Mouse (Mus musculus): ENCODE data around the gene Tns3.
"Not testable (repeated sequence)": the region's sequence is repeated elsewhere in the genome, so short reads cannot be mapped to it uniquely, and the experiment has no call there.

The Tns3 gene

DNA sequence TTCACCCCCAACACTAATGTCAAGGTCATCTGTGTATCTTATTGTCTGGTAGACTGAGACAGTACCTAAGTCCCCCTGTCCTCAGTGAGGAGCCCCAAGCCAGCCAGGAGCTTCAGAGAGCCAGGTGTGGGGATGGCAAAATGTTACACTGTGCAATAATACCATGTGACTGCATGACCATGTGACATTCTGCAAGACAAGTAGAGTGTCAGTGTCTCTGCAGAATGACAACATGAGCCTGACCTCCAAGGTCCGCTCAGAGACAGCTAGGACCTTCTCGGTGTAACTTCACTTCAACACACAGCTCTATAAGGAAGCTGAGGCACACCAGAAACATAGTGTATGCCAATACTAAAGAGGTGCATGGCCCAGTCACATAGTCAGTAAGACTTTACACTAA is 20.1 kb downstream of the Tns3 start:
- DNase-seq = no peak

DNA sequence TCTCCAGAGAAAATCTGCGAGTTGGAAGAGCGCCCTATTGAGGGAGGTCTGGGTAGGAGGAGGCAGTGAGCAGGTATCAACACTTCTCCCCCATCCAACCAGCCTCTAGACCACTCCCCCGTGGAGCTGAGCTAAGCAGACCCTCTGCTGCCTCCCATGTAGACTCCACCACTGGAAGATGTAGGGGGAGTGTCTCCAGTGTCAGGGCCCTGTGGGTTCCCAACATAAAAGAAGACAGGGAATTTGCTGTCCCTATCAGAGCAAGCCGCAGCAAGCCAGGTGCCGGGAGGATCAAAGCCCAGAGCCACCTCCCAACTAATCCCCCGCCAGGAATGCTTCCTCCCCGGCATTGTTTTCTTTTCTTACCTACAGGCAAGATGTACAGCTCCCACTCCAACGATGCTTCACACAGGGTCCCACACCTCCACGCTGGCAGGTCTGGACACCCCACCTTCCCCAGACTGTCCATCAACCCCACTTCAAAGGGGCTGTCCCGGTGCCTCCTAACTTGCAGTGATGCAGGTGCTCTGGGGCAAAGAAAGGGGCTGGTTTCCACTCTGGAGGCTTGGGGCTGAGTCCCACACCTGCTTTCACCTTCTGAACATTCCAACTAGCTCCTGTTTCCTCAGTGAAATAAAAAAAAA is 22.6 kb downstream of the Tns3 start:
- no peak for DNase-seq

DNA sequence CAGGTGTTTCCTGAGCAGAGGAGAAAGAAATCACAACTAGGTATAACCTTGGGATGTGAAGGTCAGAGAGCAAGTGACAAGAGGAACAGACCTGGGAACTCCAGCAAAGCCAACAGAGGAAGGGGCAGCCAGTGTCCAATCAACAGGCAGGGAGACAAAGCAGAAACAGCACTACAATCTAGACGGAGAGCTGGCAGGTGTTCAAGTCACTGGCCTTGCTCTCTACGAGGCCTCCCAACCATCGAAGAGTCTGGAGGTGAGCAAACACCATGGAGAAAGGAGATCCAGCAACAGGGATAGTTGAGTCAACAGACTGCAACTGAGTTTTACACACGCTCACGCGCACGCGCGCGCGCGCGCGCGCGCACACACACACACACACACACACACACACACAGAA is 24.6 kb downstream of the Tns3 start:
- no peak for DNase-seq

GRCm38 (mm10) chr11:8639007-8639718 is 25.2 kb downstream of the Tns3 start:
- no peak for DNase-seq

GRCm38 (mm10) chr11:8637469-8638447 is 26.6 kb downstream of the Tns3 start:
- no peak for DNase-seq

GRCm38 (mm10) chr11:8636680-8637079 is 27.7 kb downstream of the Tns3 start:
- DNase-seq = no peak

GRCm38 (mm10) chr11:8635778-8636177 is 28.6 kb downstream of the Tns3 start:
- no peak for DNase-seq

DNA sequence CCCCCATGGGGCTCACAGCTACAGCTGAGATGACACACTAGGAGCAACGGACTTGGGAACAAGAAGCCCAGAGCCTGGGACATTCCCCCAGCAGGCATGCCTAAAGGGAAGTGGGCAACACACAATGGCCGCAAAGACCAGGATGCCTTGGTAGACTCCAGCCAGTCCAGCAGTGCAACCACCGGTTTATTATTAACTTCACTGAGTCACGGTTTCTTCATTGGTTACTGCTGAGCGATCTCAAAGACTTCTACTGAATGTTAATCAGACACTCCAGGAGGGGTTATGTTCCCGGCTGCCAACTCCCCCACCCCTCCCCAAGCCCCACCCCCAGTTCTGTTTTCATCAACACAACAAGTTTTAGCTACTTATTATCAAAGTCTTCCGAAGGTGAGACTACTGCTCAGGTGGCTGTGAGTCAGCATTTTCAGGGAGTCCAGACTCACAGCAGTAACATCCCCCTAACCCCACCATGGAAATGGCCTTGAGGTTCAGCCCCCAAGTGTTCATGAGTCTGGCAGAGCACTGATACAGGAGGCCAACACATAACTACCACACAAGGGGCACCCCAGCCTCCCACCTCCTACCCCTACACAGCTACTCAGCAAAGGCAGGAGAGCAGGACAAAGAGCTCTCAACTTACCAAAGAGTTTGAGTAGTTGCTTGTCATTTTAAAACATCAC is 29.5 kb downstream of the Tns3 start:
- DNase-seq = no peak

DNA sequence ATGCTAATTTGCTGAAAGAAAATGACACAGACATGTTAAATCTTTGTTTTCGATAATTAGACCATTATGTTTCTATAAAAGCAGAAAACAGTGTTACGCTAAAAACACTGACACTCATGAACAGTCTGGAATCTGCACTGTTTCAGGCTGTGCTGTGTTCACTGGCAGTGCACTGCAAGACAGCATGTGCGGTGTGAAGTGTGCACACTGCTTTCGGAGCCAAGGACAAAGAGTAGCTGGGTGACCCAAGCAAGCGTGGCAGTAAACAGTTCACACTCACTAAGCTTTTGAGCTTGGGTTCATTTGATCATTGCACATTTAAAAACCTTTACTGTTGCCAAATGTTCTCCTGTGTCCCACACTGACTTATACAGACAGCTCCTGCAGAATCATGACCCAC is 32.2 kb downstream of the Tns3 start:
- no peak for DNase-seq

DNA sequence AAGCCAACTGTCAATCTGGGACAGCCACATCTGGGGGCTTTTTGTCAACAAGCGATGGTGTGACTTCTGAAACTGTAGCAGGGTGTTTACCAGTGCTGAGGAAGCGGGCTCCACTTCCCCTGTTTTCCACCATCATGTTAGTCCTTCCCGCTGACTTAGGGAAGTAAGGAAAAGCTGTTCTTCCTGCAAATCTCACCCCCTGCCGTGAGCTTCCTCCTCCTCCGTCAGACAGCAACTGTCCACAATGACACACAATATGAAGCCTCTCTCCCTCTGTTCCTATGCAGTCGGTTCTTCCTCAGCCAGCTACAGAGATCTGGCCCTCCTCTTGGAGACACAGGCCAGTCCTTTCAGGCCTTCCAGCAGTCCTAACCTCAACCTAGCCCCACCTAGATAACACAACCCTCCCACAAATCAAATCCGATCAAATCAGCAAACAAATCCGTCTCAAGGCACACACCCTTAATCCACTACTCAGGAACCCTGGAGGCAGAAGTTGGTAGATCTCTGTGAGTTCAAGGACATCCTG is 34.4 kb downstream of the Tns3 start:
- DNase-seq = no peak

GRCm38 (mm10) chr11:8629326-8629725 is 35.0 kb downstream of the Tns3 start:
- no peak for DNase-seq

GRCm38 (mm10) chr11:8628846-8629253 is 35.5 kb downstream of the Tns3 start:
- DNase-seq = no peak

DNA sequence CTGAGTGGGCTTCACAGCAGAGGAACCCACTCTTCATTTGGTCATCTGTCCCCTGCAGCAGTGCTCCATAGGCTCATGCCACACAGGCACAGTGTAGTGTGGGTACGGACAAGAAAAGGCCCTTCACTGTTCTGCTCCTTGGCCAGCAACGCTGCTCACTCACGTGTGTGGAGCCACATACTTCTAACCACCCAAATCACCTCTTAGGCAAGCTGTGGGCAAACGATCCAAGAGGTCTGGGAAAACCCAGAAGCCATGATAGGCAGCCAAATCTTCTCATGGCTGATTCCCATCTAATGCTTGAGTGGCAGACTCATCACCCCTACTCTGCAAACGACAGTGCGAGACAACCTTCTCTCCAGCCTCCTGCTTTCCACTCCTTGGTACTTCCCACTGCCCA is 37.2 kb downstream of the Tns3 start:
- DNase-seq = no peak

DNA sequence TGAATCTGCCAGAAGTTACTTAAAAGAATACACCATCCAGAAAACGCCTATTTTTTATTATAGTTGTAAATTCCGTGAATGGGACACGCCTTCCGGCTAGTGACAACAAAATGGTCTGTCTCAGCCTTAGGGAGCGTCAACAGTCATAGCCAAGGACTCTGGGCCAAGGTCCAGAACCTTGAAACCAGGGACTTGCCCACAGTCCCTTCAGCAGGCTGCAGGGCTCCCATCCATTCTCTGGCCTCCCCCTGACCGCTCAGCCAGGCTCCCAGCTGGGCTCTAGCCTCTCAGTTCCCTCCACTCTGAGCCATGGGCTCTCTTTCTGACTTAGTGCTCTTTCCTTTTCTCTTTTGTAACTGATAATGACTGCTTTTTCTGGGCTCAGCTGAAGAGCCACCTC is 37.6 kb downstream of the Tns3 start:
- no peak for DNase-seq

DNA sequence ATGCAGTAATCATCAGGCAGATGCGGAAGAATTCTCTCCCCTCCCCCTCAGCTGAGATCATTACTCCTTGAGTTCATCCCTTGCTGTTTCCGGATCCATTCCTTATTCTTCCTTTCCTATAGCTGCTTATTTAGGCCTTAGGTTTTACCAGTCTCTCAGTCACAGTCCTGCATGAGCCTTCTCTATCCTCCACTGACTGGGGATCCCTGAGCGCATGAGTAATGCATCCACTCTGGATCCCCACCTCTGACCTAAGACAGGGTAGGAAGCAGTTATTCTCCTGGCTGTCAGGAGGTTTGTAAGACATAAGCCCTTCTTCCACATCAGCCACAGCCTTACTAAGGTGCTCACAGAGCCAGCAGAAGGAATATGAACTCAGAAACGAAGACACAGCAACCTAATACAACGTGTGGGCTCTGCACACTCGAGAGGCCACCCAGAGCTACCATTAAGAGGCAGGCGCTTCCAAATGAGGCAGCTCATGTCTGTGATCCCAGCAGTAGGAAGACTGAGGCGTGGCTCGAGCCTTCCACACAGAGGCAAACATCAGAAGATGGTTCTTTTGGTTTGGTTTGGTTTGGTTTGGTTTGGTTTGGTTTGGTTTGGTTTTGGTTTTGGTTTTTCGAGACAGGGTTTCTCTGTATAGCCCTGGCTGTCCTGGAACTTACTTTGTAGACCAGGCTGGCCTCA is 38.3 kb downstream of the Tns3 start:
- no peak for DNase-seq

DNA sequence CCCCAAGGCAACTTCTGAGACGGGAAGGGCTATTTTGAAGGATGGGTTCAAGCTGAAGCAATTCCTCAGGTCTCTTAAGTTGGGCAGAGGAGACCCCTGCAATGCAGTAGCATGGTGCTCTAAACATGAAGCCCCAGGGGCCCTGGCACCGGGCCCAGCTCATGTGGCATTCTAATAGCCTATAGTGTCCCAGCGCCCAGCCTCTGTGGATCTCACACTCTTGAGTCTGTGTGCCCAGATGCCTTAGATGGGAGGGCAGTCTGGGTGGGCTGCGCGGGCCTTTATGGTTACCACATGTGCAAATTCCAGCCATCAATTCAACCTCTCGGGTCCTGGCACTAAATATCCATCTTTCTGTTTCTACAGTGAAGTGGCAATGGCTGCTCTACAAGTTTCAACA is 38.9 kb downstream of the Tns3 start:
- DNase-seq = no peak

GRCm38 (mm10) chr11:8624179-8624886 is 40.0 kb downstream of the Tns3 start:
- no peak for DNase-seq

DNA sequence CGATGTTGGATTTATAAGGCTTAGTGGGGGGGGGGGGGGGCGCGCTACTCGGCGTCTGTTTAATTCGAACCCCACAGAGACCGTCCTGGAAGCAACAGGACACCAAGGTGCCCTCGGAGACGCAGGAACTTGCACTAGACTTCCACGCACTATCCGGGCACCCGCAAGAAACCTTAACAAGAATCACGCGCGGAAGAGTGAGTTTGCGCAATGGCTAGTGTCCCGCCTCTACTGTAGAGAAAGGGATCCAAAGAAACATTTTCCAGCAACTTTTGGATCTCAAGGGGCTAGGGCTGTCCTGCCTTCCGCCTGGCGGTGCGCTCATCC is 40.5 kb downstream of the Tns3 start:
- no peak for DNase-seq

GRCm38 (mm10) chr11:8622668-8623067 is 41.7 kb downstream of the Tns3 start:
- no peak for DNase-seq

GRCm38 (mm10) chr11:8619111-8619510 is 45.2 kb downstream of the Tns3 start:
- not testable (repeated sequence) for DNase-seq

DNA sequence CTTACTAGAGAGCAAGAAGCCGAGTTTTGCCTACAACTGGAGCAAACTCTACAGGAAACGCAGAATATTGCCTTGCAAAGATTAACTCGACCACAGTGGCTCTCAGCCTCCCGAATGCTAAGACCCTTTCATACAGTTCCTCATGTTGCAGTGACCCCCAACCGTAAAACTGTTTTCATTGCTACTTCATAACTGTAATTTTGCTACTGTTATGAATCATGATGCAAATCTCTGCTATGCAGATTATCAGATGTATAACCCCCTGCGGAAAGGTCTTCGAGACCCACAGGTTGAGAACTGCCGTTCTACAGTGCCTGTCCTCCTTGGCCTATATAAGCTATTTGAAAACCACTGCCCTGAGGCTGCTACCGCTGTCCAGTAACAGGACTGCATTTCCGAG is 46.0 kb downstream of the Tns3 start:
- no peak for DNase-seq

GRCm38 (mm10) chr11:8615436-8615835 is 48.9 kb downstream of the Tns3 start:
- DNase-seq = no peak
